Mouse (Mus musculus) forebrain, embryonic 11.5 days (tissue): Measurements from ENCODE around the gene Dock2. TPM values are rescaled to one million over a fixed set of nuclear protein-coding genes. Genes with fewer than 3 reads are reported as not detected.

Source experiments
- ATAC-seq: fragments of 200-750 bp; cut with Nextera tagmentation; replicated peaks from 2 replicates; pipeline ENCODE4 v1.8.0; 2017; ENCODE audit warnings: moderate TSS enrichment; ENCODE audit not compliant: low FRiP score
- DNase-seq: peaks from one replicate; pipeline ENCODE4 v3.0.0-alpha.2; 2017; ENCODE audit warnings: low spot score
- H3K27ac ChIP-seq: fragments of 300-500 bp; sonication (generic); 2 replicates; pipeline ENCODE4 v1.5.1; 2014; ENCODE audit warnings: low read depth, low read length
- H3K27me3 ChIP-seq: fragments of 300-500 bp; sonication (generic); 2 replicates; pipeline ENCODE4 v1.6.1; 2014; ENCODE audit warnings: mild to moderate bottlenecking, low read length, mixed read lengths; ENCODE audit not compliant: control insufficient read depth, insufficient read depth
- H3K36me3 ChIP-seq: fragments of 300-500 bp; sonication (generic); 2 replicates; pipeline ENCODE4 v1.6.1; 2014; ENCODE audit warnings: mild to moderate bottlenecking, low read length, moderate library complexity, mixed read lengths; ENCODE audit not compliant: control insufficient read depth, insufficient read depth
- H3K4me1 ChIP-seq: fragments of 300-500 bp; sonication (generic); replicated peaks from 2 replicates; pipeline ENCODE4 v1.6.1; 2014; ENCODE audit warnings: low read length, mixed read lengths; ENCODE audit not compliant: control insufficient read depth, insufficient read depth
- H3K4me2 ChIP-seq: fragments of 300-500 bp; sonication (generic); 2 replicates; pipeline ENCODE4 v1.6.1; 2014; ENCODE audit warnings: low read depth, mild to moderate bottlenecking, low read length, moderate library complexity, mixed read lengths; ENCODE audit not compliant: severe bottlenecking
- H3K4me3 ChIP-seq: fragments of 300-500 bp; sonication (generic); 2 replicates; pipeline ENCODE4 v1.5.1; 2014; ENCODE audit warnings: low read depth, low read length
- H3K9ac ChIP-seq: fragments of 300-500 bp; sonication (generic); 2 replicates; pipeline ENCODE4 v1.6.1; 2014; ENCODE audit warnings: low read length
- H3K9me3 ChIP-seq: fragments of 300-500 bp; sonication (generic); 2 replicates; pipeline ENCODE4 v1.6.1; 2016; ENCODE audit warnings: low read length, mixed read lengths; ENCODE audit not compliant: control insufficient read depth
- WGBS: fragments of 180-500 bp; shearing (Covaris S2); extraction: QIAGEN DNeasy Blood & Tissue Kit; methylation state at CpG from one replicate; pipeline ENCODE4 v1.1.7; 2014; 5-methylcytosine and 5-hydroxymethylcytosine counted together
- polyA plus RNA-seq: library from polyadenylated mRNA; unstranded; fragments of >200 nt; fragmentation: Nextera tagmentation; extraction: Ambion mirVana; gene quantifications from 2 replicates; pipeline ENCODE4 v1.2.1, GENCODE M21; 2014

The Dock2 gene
- polyA plus RNA-seq, 1 experiment from 2014 or later: 1.1 TPM

- ATAC-seq: no peak
- no peak overlapping the region for H3K9ac ChIP-seq
- no peak overlapping the region for H3K4me2 ChIP-seq
- H3K27ac ChIP-seq: no peak overlapping the region
- no peaks in the 10 kb centered on the region for H3K36me3 ChIP-seq
- no peaks in the 10 kb centered on the region for H3K27me3 ChIP-seq
- H3K4me3 ChIP-seq: no peak overlapping the region
- H3K9me3 ChIP-seq: no peaks in the 10 kb centered on the region
- WGBS: 83% methylated on average over 1 of the region's 1 CpGs
- no peaks in the 10 kb centered on the region for H3K4me1 ChIP-seq
- no peak for DNase-seq
Measured at GRCm38 (mm10) chr11:34499663-34500062, 284.0 kb downstream of the Dock2 start.

GRCm38 (mm10) chr11:34494682-34495081 lies 289.0 kb downstream of the Dock2 start:
- no peaks in the 10 kb centered on the region for H3K36me3 ChIP-seq
- no peaks in the 10 kb centered on the region for H3K9me3 ChIP-seq
- H3K9ac ChIP-seq: no peak overlapping the region
- no peak overlapping the region for H3K27ac ChIP-seq
- H3K4me3 ChIP-seq: no peak overlapping the region
- H3K4me1 ChIP-seq: no peaks in the 10 kb centered on the region
- no peak overlapping the region for H3K4me2 ChIP-seq
- ATAC-seq (no peak), DNase-seq (no peak)
- H3K27me3 ChIP-seq: no peaks in the 10 kb centered on the region
- WGBS: 77% methylated on average over 4 of the region's 4 CpGs

GRCm38 (mm10) chr11:34492986-34493385 lies 290.7 kb downstream of the Dock2 start:
- Histone ChIP-seq H3K27ac (no peak overlapping the region), H3K4me2 (no peak overlapping the region), H3K9me3 (no peaks in the 10 kb centered on the region), H3K4me3 (no peak overlapping the region), H3K36me3 (no peaks in the 10 kb centered on the region), H3K9ac (no peak overlapping the region), H3K4me1 (no peaks in the 10 kb centered on the region), H3K27me3 (no peaks in the 10 kb centered on the region)
- DNase-seq (no peak), ATAC-seq (no peak)
- 90% methylated on average over 3 of the region's 3 CpGs for WGBS

- H3K4me1 ChIP-seq: no peaks in the 10 kb centered on the region
- H3K9me3 ChIP-seq: no peaks in the 10 kb centered on the region
- ATAC-seq (no peak), DNase-seq (no peak)
- no peak overlapping the region for H3K9ac ChIP-seq
- WGBS: 92% methylated on average over 2 of the region's 2 CpGs
- no peak overlapping the region for H3K4me2 ChIP-seq
- H3K27ac ChIP-seq: no peak overlapping the region
- no peak overlapping the region for H3K4me3 ChIP-seq
- H3K27me3 ChIP-seq: no peaks in the 10 kb centered on the region
- H3K36me3 ChIP-seq: no peaks in the 10 kb centered on the region
Measured at GRCm38 (mm10) chr11:34492223-34492622, 291.5 kb downstream of the Dock2 start.

- no peak for ATAC-seq
- WGBS: 90% methylated on average over 6 of the region's 6 CpGs
- Histone ChIP-seq H3K9ac (no peak overlapping the region), H3K36me3 (no peaks in the 10 kb centered on the region), H3K9me3 (no peaks in the 10 kb centered on the region), H3K27me3 (no peaks in the 10 kb centered on the region), H3K4me3 (no peak overlapping the region), H3K27ac (no peak overlapping the region), H3K4me2 (no peak overlapping the region), H3K4me1 (no peaks in the 10 kb centered on the region)
- no peak for DNase-seq
Measured at GRCm38 (mm10) chr11:34489548-34489947, 294.1 kb downstream of the Dock2 start.

GRCm38 (mm10) chr11:34479301-34479700 lies 304.4 kb downstream of the Dock2 start:
- Histone ChIP-seq H3K4me3 (no peak overlapping the region), H3K27ac (no peak overlapping the region), H3K27me3 (no peaks in the 10 kb centered on the region), H3K4me1 (no peaks in the 10 kb centered on the region), H3K9me3 (no peaks in the 10 kb centered on the region), H3K4me2 (no peak overlapping the region), H3K36me3 (no peaks in the 10 kb centered on the region), H3K9ac (no peak overlapping the region)
- DNase-seq: no peak
- WGBS: 83% methylated on average over 5 of the region's 5 CpGs
- no peak for ATAC-seq

GRCm38 (mm10) chr11:34469792-34470191 lies 313.9 kb downstream of the Dock2 start:
- H3K4me3 ChIP-seq: no peak overlapping the region
- H3K9me3 ChIP-seq: no peaks in the 10 kb centered on the region
- 85% methylated on average over 2 of the region's 2 CpGs for WGBS
- no peaks in the 10 kb centered on the region for H3K27me3 ChIP-seq
- no peak for DNase-seq
- H3K4me2 ChIP-seq: no peak overlapping the region
- no peak overlapping the region for H3K27ac ChIP-seq
- H3K9ac ChIP-seq: no peak overlapping the region
- H3K4me1 ChIP-seq: no peaks in the 10 kb centered on the region
- no peak for ATAC-seq
- no peaks in the 10 kb centered on the region for H3K36me3 ChIP-seq

GRCm38 (mm10) chr11:34468571-34468970 lies 315.1 kb downstream of the Dock2 start:
- H3K4me1 ChIP-seq: no peaks in the 10 kb centered on the region
- ATAC-seq: no peak
- no peaks in the 10 kb centered on the region for H3K36me3 ChIP-seq

GRCm38 (mm10) chr11:34467056-34467455 lies 316.6 kb downstream of the Dock2 start:
- no peak for DNase-seq
- Histone ChIP-seq H3K4me3 (no peak overlapping the region), H3K27me3 (no peaks in the 10 kb centered on the region), H3K36me3 (no peaks in the 10 kb centered on the region), H3K27ac (no peak overlapping the region), H3K4me2 (no peak overlapping the region), H3K9ac (no peak overlapping the region), H3K9me3 (no peaks in the 10 kb centered on the region), H3K4me1 (no peaks in the 10 kb centered on the region)
- 52% methylated on average over 1 of the region's 1 CpGs for WGBS
- ATAC-seq: no peak

More at GRCm38 (mm10) chr11:34468571-34468970, 315.1 kb downstream of the Dock2 start:
- Histone ChIP-seq H3K4me2 (no peak overlapping the region), H3K9ac (no peak overlapping the region), H3K9me3 (no peaks in the 10 kb centered on the region), H3K27me3 (no peaks in the 10 kb centered on the region), H3K27ac (no peak overlapping the region), H3K4me3 (no peak overlapping the region)
- WGBS: 69% methylated on average over 3 of the region's 3 CpGs
- no peak for DNase-seq
